Mouse (Mus musculus): ENCODE data around the gene Mcoln1. TPM values are rescaled to one million over a fixed set of nuclear protein-coding genes. Genes with fewer than 3 reads are reported as not detected.

The Mcoln1 gene
- polyA plus RNA-seq (2015; fragmentation: Nextera tagmentation; extraction: Ambion mirVana), result 30.1 and 32.9 TPM in 2 replicates

GRCm38 (mm10) chr8:3500235-3501090 lies at the start of gene Mcoln1:
TSS of gene Mcoln1 (plus strand) at chr8:3500457.

GRCm38 (mm10) chr8:3467006-3467885 lies 33.0 kb upstream of the Mcoln1 start, which contains the start of gene Pex11g:
TSS of gene Pex11g (minus strand) at chr8:3467680.

GRCm38 (mm10) chr8:3470562-3470961 lies 29.7 kb upstream of the Mcoln1 start, which contains the start of gene Tex45:
TSS of gene Tex45 (plus strand) at chr8:3470862.

GRCm38 (mm10) chr8:3492901-3493844 lies 7.1 kb upstream of the Mcoln1 start, which contains the start of gene Zfp358:
TSS of gene Zfp358 (plus strand) at chr8:3493138.

DNA sequence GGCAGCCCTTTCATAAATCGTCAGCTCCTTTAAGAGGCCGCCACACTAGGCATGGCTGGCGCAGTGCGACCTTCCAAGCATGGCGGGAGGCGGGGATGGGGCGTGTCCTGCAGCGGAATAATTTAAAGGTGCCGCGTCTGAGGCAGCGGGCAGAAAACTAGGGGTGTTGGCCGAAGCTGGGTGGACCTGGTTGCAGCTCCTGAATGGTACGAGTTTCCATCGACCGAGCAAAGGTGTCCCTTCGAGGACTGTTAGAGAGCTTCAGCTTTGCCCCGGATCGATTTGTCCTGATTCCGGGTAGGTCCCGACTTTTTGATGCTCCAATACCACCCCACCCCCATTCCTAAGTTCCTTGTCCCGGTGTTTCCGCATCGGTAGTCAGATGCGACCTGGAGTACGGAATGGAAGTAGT lies 15.0 kb downstream of the Mcoln1 start, which contains the start of gene Pnpla6:
Gene Pnpla6 (plus strand): TSS at position 125 of the 412 bp plus-strand sequence.

Other genes starting within 250 kb of the Mcoln1 start
- gene Insr, start 220.8 kb upstream of the Mcoln1 start, polyA plus RNA-seq (2015; fragmentation: Nextera tagmentation; extraction: Ambion mirVana), result 22.4 TPM in 2 replicates
- gene A430078G23Rik, start 147.0 kb upstream of the Mcoln1 start, polyA plus RNA-seq (2015; fragmentation: Nextera tagmentation; extraction: Ambion mirVana), result 0.12 and 0.21 TPM in 2 replicates
- 7.6 and 9.2 TPM in 2 replicates for gene Arhgef18, start 107.5 kb upstream of the Mcoln1 start, polyA plus RNA-seq (2015; fragmentation: Nextera tagmentation; extraction: Ambion mirVana)
- 5.5 and 7.1 TPM in 2 replicates for gene Pex11g, start 32.8 kb upstream of the Mcoln1 start, polyA plus RNA-seq (2015; fragmentation: Nextera tagmentation; extraction: Ambion mirVana)
- 0.10 TPM in 1 of 2 replicates, not detected in the other for gene Tex45, start 29.6 kb upstream of the Mcoln1 start, polyA plus RNA-seq (2015; fragmentation: Nextera tagmentation; extraction: Ambion mirVana)
- 17.3 and 18.6 TPM in 2 replicates for gene Zfp358, start 7.3 kb upstream of the Mcoln1 start, polyA plus RNA-seq (2015; fragmentation: Nextera tagmentation; extraction: Ambion mirVana)
- gene Pnpla6, start 14.9 kb downstream of the Mcoln1 start, polyA plus RNA-seq (2015; fragmentation: Nextera tagmentation; extraction: Ambion mirVana), result 17.0 and 17.4 TPM in 2 replicates
- 0.25 TPM in 1 of 2 replicates, not detected in the other for gene C330021F23Rik, start 67.5 kb downstream of the Mcoln1 start, polyA plus RNA-seq (2015; fragmentation: Nextera tagmentation; extraction: Ambion mirVana)
- 4.9 and 5.3 TPM in 2 replicates for gene Camsap3, start 86.8 kb downstream of the Mcoln1 start, polyA plus RNA-seq (2015; fragmentation: Nextera tagmentation; extraction: Ambion mirVana)
- gene Xab2, start 120.9 kb downstream of the Mcoln1 start, polyA plus RNA-seq (2015; fragmentation: Nextera tagmentation; extraction: Ambion mirVana), result 24.4 and 25.8 TPM in 2 replicates
- gene Pet100, start 121.1 kb downstream of the Mcoln1 start, polyA plus RNA-seq (2015; fragmentation: Nextera tagmentation; extraction: Ambion mirVana), result 104 and 109 TPM in 2 replicates
- gene Pcp2, start 125.1 kb downstream of the Mcoln1 start, polyA plus RNA-seq (2015; fragmentation: Nextera tagmentation; extraction: Ambion mirVana), result not detected in 2 replicates
- gene Stxbp2, start 130.5 kb downstream of the Mcoln1 start, polyA plus RNA-seq (2015; fragmentation: Nextera tagmentation; extraction: Ambion mirVana), result 72.6 and 85.6 TPM in 2 replicates
- gene Retn, start 155.3 kb downstream of the Mcoln1 start, polyA plus RNA-seq (2015; fragmentation: Nextera tagmentation; extraction: Ambion mirVana), result not detected in 2 replicates
- 0.69 and 7.5 TPM in 2 replicates for gene Mcemp1, start 165.3 kb downstream of the Mcoln1 start, polyA plus RNA-seq (2015; fragmentation: Nextera tagmentation; extraction: Ambion mirVana)
- gene Fcor, start 171.9 kb downstream of the Mcoln1 start, polyA plus RNA-seq (2015; fragmentation: Nextera tagmentation; extraction: Ambion mirVana), result 3.4 and 8.5 TPM in 2 replicates
- 23.6 and 24.4 TPM in 2 replicates for gene Trappc5, start 175.8 kb downstream of the Mcoln1 start, polyA plus RNA-seq (2015; fragmentation: Nextera tagmentation; extraction: Ambion mirVana)
- 0.08 TPM in 1 of 2 replicates, not detected in the other for gene Fcer2a, start 193.7 kb downstream of the Mcoln1 start, polyA plus RNA-seq (2015; fragmentation: Nextera tagmentation; extraction: Ambion mirVana)
- gene Clec4g, start 220.2 kb downstream of the Mcoln1 start, polyA plus RNA-seq (2015; fragmentation: Nextera tagmentation; extraction: Ambion mirVana), result 0.10 and 0.37 TPM in 2 replicates
- gene Cd209a, start 248.5 kb downstream of the Mcoln1 start, polyA plus RNA-seq (2015; fragmentation: Nextera tagmentation; extraction: Ambion mirVana), result not detected in 2 replicates